Mouse (Mus musculus) mammary gland, adult 2 months (tissue): ENCODE measurements around the gene Zfp182. TPM values are rescaled to one million over a fixed set of nuclear protein-coding genes. Genes with fewer than 3 reads are reported as not detected.

Experiments
- polyA plus RNA-seq: library from polyadenylated mRNA; depleted of rRNA; stranded (reverse); fragments of >200 nt; gene quantifications from 2 replicates; pipeline ENCODE4 v1.2.3, GENCODE M21; 2012; ENCODE audit warnings: low replicate concordance; rRNA removed

The Zfp182 gene
- polyA plus RNA-seq = 0.65 and 1.9 TPM in 2 replicates

GRCm38 (mm10) chrX:21061866-21062543 is at the start of gene Zfp182:
Zfp182 (minus strand) TSS chrX:21062316.

GRCm38 (mm10) chrX:21088983-21089866 is 27.1 kb upstream of the Zfp182 start, which contains the start of gene Zfp300:
Zfp300 (minus strand) TSS chrX:21089527.

GRCm38 (mm10) chrX:21068106-21068505 is 6.0 kb upstream of the Zfp182 start, which contains the start of gene Spaca5:
Spaca5 (plus strand) TSS chrX:21068406.

Other genes with a start within 250 kb of the Zfp182 start
- gene Timp1, start 192.2 kb downstream of the Zfp182 start, polyA plus RNA-seq = 16.7 and 20.6 TPM in 2 replicates
- gene Syn1, start 141.3 kb downstream of the Zfp182 start, polyA plus RNA-seq = 0.57 and 0.86 TPM in 2 replicates
- 92.4 and 130 TPM in 2 replicates for gene Cfp, start 130.8 kb downstream of the Zfp182 start, polyA plus RNA-seq
- gene Elk1, start 111.7 kb downstream of the Zfp182 start, polyA plus RNA-seq = 18.1 and 24.6 TPM in 2 replicates
- gene Uxt, start 100.3 kb downstream of the Zfp182 start, polyA plus RNA-seq = 9.7 and 28.4 TPM in 2 replicates
- gene Spaca5, start 6.1 kb upstream of the Zfp182 start, polyA plus RNA-seq = not detected in 2 replicates
- 0.19 and 0.22 TPM in 2 replicates for gene Zfp300, start 27.2 kb upstream of the Zfp182 start, polyA plus RNA-seq
- not detected in 2 replicates for gene Ssxa1, start 53.5 kb upstream of the Zfp182 start, polyA plus RNA-seq
- not detected in 2 replicates for gene Gm21876, start 113.3 kb upstream of the Zfp182 start, polyA plus RNA-seq